Mouse (Mus musculus) left cerebral cortex, adult 2 months (tissue): ENCODE results near the gene Pmvk. TPM values are rescaled to one million over a fixed set of nuclear protein-coding genes. Genes with fewer than 3 reads are reported as not detected.

Experiments
- DNase-seq, 2 experiments: peaks; one replicate each; pipeline ENCODE4 v3.0.0; 2021 to 2022; ENCODE audit warnings: low spot score in 2 of 2, mixed read lengths in 1 of 2; ENCODE audit errors: extremely low spot score in 1 of 2
- H3K27ac ChIP-seq: fragments of 200-600 bp; 2 replicates; pipeline ENCODE4 v1.8.1; 2022
- H3K4me3 ChIP-seq: fragments of 200-600 bp; 2 replicates; pipeline ENCODE4 v1.8.1; 2022
- CTCF ChIP-seq: fragments of 200-600 bp; IDR thresholded peaks from 2 replicates; pipeline ENCODE4 v1.8.1; 2022; ENCODE audit warnings: antibody characterized with exemption, mild to moderate bottlenecking, moderate library complexity
- intact Hi-C: fragments of 180-260 bp; cut with DNase I; formaldehyde crosslinking; loops from one replicate; pipeline ENCODE4 v1.15.1; 2025
- total RNA-seq, 2 experiments: library from RNA; stranded (reverse); gene quantifications; 2 replicates each; pipeline ENCODE4 v1.2.3; 2021

The Pmvk gene
- total RNA-seq, 2 experiments from 2014 or later: 32.1 to 35.0 TPM

DNA sequence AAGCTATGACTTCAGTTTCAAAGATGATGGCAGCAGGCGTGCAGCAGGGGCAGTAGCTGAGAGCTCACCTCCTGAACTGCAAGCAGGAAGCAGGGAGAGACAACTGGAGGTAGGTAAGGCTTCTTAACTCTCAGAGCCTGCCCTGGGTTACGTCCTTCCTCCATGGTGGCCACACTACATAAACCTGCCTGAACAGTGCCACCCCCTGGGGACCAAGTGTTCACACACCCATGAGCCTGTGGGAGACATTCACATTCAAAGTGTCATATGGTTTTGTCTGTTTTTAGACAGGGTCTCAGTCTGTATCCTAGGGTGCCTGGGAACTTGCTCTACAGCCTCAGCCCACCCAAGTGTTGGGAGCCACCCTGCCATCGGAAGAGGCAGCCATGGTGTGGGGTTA is 36.4 kb downstream of the Pmvk start:
- intact Hi-C loops: no loop called here
- DNase-seq: no peak
- Histone ChIP-seq H3K27ac (no peak overlapping the region), H3K4me3 (no peak overlapping the region)
- TF ChIP-seq CTCF: no peak; the same call in 1 of the 2 replicates

GRCm38 (mm10) chr3:89491559-89491958 is 37.2 kb downstream of the Pmvk start:
- no peak for TF ChIP-seq CTCF
- Histone ChIP-seq H3K4me3 (no peak overlapping the region), H3K27ac (no peak overlapping the region)
- no peak for DNase-seq
- intact Hi-C loops: no loop called here

DNA sequence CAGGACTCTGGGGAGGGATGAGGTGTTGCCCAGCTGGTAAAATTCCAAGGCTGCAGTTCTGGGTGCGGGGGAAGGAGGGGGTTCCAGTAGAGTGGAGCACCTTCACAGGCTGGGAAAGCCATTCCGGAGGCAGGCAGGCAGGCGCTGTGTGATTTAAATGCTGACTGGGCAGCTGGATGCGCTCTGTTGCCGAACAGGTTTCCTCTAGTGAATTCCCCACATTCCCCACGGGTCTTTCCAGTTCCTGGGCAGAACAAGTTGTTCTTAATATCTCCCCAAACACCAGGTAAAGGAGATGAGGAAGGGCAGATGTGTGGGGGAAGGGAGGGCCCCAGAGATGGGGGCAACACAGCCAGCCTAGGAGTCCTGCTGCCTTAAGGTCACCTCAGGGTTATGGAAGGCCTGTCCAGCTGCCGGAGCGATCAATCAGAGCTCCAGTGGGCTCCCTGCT is 38.4 kb downstream of the Pmvk start:
- H3K4me3 ChIP-seq: no peak overlapping the region
- no peak for TF ChIP-seq CTCF
- DNase-seq: no peak
- intact Hi-C loops: no loop called here
- no peak overlapping the region for H3K27ac ChIP-seq

GRCm38 (mm10) chr3:89494630-89495029 is 40.3 kb downstream of the Pmvk start:
- no peak overlapping the region for H3K27ac ChIP-seq
- DNase-seq: no peak
- intact Hi-C loops: no loop called here
- no peak overlapping the region for H3K4me3 ChIP-seq
- TF ChIP-seq CTCF: no peak; the same call in 1 of the 2 replicates

- no peak overlapping the region for H3K27ac ChIP-seq
- H3K4me3 ChIP-seq: no peak overlapping the region
- DNase-seq: no peak
- TF ChIP-seq CTCF: no peak
- intact Hi-C loops: no loop called here
Observed at GRCm38 (mm10) chr3:89496366-89496765, 42.0 kb downstream of the Pmvk start.

GRCm38 (mm10) chr3:89499696-89500095 is 45.4 kb downstream of the Pmvk start:
- DNase-seq: no peak
- Histone ChIP-seq H3K4me3 (no peak overlapping the region), H3K27ac (no peak overlapping the region)
- no peak for TF ChIP-seq CTCF
- intact Hi-C loops: no loop called here

- Histone ChIP-seq H3K4me3 (no peak overlapping the region), H3K27ac (no peak overlapping the region)
- TF ChIP-seq CTCF: peak; percentile 34
- no peak for DNase-seq
- intact Hi-C loops: no loop called here
Observed at GRCm38 (mm10) chr3:89501486-89501885, 47.1 kb downstream of the Pmvk start.

DNA sequence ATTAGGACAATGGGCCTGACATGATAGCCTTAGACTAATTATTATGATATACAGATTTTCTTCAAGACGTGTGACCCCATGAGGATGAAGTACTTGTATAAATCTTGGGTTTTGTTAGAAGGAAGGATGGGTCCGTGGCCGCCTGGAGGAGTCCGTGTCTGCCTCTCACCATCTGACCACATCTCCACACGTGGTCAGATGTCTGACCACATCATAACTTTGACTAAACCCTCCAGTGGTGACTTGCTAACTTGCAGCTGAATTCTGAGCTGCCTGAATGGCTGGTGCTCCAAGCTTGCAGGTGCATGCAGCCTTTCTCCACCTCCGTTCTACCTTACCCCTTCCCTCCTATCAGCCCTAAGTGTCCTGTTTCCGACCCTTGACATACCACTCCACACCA is 48.2 kb downstream of the Pmvk start:
- DNase-seq: no peak
- no peak for TF ChIP-seq CTCF
- no peak overlapping the region for H3K4me3 ChIP-seq
- H3K27ac ChIP-seq: no peak overlapping the region
- intact Hi-C loops: no loop called here

DNA sequence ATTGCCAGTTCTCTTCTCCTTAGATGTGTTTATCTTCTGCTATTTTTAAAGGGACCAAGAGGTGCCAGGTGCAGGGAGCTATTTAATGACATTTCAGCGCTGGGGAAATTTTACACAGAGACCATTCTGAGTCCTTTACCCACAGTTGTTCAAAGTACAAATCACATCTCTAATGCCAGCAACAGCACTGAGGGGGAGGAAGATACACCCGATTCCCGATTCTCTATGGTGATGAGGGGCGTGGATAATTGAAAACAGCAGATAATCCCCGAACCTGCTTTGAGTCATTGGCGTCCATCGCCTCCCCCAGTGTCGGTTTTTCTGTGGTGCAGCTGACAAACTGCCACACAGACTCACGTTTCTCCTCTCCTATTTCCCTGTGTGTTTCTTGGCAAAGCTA is 53.7 kb downstream of the Pmvk start:
- DNase-seq: no peak
- Histone ChIP-seq H3K4me3 (no peak overlapping the region), H3K27ac (no peak overlapping the region)
- no peak for TF ChIP-seq CTCF
- intact Hi-C loops: no loop called here

GRCm38 (mm10) chr3:89510979-89511378 is 56.6 kb downstream of the Pmvk start:
- H3K27ac ChIP-seq: no peak overlapping the region
- TF ChIP-seq CTCF: peak; percentile 68

GRCm38 (mm10) chr3:89511400-89511799 is 57.1 kb downstream of the Pmvk start:
- no peak for TF ChIP-seq CTCF
- Histone ChIP-seq H3K4me3 (no peak overlapping the region), H3K27ac (no peak overlapping the region)
- intact Hi-C loops: loop anchor here (1.0 to 2.0 kb wide), 3 partner anchors 177 to 347 kb away; partner anchors contain the start of gene Ube2q1
- no peak for DNase-seq

More at GRCm38 (mm10) chr3:89510979-89511378, 56.6 kb downstream of the Pmvk start:
- intact Hi-C loops: loop anchor here (1.0 to 2.0 kb wide), 3 partner anchors 177 to 347 kb away; partner anchors contain the start of gene Ube2q1
- no peak overlapping the region for H3K4me3 ChIP-seq
- peak; percentile 45 to 65 for DNase-seq

DNA sequence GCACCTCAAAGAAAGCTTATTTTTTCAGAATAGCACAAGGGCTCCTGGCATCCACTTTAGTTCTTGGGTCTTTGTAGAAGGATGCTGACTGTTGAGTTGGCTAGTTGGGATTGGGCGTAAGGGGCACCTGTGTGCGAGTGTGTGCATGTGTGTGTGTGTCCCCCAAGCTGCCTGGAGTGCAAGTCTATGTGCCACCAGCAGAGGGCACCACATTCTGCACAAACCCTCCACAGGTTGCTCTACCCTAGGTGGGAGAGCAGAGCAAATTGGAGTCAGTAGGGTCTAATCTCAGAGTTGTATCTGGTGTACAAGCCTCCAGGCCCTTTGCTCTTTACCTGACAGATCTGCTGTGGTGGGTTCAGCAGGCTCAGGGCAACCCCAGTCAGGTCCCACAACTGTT is 57.9 kb downstream of the Pmvk start:
- intact Hi-C loops: no loop called here
- TF ChIP-seq CTCF: peak; percentile 57
- H3K27ac ChIP-seq: no peak overlapping the region
- no peak for DNase-seq
- H3K4me3 ChIP-seq: no peak overlapping the region

DNA sequence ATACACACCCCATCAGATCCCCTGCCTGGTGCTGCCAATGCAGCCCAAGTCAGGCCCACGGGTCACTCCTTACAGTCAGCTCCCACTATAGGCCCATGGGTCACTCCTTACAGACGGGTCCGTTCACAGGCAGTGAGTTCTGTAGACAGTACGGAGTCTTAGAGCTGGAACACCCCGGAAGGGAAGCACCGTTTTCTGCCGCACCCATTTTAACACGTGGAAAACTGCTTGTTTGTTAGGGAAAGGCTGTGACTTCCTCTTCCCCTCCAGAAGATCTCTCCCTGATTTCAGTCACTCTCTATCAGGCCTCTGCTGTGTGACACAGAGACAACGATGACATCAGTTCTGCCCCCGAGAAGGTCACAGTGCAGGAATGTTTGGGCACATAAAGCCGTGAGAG is 61.1 kb downstream of the Pmvk start:
- DNase-seq: no peak
- intact Hi-C loops: loop anchor here (5.0 kb wide), 1 partner anchor 872 kb away; the partner anchor contains the start of gene Slc27a3
- no peak overlapping the region for H3K4me3 ChIP-seq
- TF ChIP-seq CTCF: no peak
- no peak overlapping the region for H3K27ac ChIP-seq
